Mouse (Mus musculus) C2C12 (cell line): Measurements from ENCODE around the gene Fcgrt.

ENCODE experiments used
- CTCF ChIP-seq: IDR thresholded peaks from one replicate; pipeline ENCODE4 v1.5.1; 2011; ENCODE audit not compliant: control insufficient read depth, insufficient read depth, insufficient read length
- MAX ChIP-seq: IDR thresholded peaks from one replicate; pipeline ENCODE4 v1.6.1; 2011; ENCODE audit warnings: mild to moderate bottlenecking, control low read depth

GRCm38 (mm10) chr7:45100046-45100445, 3.6 kb downstream of the Fcgrt start:
- TF ChIP-seq CTCF = no peak
- TF ChIP-seq MAX = no peak
